Mouse (Mus musculus) thymus, postnatal 0 days (tissue): ENCODE results near the gene Gm21985. TPM values are rescaled to one million over a fixed set of nuclear protein-coding genes. Genes with fewer than 3 reads are reported as not detected.
A peak's percentile ranks its signal among the peaks of the same experiment; 100 is the strongest.
"Not testable (repeated sequence)": the region's sequence is repeated elsewhere in the genome, so short reads cannot be mapped to it uniquely, and the experiment has no call there.

Experiments
- DNase-seq: peaks from one replicate; pipeline ENCODE4 v3.0.0-alpha.2; 2015; ENCODE audit warnings: low spot score
- polyA plus RNA-seq: library from polyadenylated mRNA; unstranded; fragments of >200 nt; fragmentation: Nextera tagmentation; extraction: Ambion mirVana; gene quantifications from 2 replicates; pipeline ENCODE4 v1.2.1, GENCODE M21; 2015

Gene Gm21985
- polyA plus RNA-seq, 1 experiment from 2014 or later: not detected

DNA sequence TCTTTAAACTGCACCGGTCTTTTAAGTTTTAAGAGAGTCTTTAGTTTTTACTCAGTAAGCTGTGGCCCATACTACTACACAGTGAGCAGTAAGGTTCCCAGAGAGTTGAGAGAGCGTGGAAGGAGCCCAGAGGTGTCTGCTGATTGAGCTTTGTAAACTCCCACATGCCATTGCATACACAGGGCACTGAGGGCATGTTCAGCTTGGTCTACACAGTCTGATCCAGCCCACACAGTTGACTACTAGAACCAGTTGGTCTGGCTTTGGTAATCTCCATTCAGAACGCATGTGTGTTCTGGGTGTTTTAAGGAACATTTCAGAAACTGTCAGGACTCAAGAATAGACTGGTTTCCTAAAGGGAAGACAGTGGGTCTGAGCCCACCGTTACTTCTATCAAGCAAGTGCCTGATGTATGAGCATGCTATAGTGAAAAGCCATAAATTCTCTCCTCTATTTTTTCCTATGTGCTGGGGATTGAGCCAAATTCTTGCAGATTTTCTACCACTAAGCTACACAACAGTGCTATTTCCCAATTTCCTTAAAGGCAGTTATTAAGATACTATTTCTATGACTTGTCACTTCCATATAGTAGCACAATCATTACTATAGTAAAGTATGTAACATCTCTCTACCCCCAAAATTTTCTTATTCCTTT is 125.4 kb downstream of the Gm21985 start:
- no peak for DNase-seq

DNA sequence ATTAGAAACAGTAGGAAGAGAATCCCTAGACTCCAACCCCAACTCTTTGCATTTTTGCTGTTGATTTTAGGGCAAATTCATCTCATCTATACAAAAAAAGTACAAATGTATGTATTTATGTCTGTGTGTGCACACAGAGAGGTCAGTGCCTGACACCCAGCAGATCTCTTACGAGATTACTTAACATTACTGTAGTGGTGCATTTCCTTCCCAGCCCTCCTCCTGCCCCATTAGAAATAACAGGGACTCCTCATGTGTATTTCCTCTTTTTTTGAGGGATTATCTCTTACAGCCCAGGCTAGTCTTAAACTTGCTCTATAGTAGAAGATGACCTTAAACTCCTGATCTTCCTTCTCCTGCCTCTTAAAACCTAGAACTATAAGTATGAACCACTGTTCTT is 126.6 kb downstream of the Gm21985 start:
- DNase-seq: no peak

DNA sequence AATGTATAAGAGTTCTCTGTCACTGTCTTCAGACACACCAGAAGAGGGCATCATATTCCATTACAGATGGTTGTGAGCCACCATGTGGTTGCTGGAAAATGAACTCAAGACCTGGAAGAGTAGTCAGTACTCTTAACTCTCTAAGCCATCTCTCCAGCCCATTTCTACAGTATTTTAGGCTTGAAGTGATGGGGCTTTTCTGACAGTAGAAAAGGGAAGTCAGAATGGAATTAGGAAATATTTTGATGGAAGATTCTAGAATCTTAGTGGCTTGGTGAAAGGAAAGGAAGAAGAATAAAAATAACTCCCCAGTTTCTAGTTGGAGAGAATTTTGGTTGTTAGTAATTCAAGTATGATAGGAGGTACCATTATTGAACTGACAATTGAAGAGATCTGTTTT is 127.8 kb downstream of the Gm21985 start:
- no peak for DNase-seq

DNA sequence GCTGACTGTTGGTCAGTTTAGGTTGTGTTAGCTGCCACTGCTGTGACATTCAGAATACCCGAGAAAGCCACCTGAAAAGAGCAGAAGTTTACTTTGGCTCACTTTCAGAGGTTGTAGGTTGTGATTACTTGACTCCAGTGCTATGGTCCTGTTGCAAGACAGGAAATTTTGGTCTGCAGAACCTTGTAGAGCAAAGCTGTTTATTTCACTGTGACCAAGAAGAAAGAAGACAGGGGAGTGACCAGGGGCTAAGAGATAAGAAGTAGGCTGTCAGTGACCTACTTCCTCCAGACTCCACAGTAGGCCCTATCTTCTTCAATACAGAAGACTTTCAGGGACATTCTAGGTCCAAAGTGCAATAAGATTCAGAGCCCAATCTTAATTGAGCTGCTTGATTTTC is 130.5 kb downstream of the Gm21985 start:
- no peak for DNase-seq

DNA sequence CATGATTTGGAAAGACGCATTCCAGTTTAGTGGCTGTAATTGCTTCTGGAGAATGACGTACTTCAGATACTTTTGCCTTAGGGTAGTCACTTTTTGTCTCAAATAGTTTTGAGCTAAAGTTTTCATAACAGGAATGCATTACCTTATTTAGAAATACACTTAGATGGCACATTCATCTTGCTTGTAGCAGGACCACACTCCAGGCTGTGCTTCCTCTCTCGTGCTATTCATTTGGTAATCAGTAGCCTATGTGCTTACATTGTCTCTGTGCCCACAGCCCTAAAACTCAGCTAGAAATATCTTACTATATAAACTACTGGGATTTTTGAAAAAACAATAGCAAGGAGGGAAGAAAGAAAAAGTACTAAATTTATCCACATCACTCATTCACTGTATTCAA is 140.9 kb downstream of the Gm21985 start:
- no peak for DNase-seq

DNA sequence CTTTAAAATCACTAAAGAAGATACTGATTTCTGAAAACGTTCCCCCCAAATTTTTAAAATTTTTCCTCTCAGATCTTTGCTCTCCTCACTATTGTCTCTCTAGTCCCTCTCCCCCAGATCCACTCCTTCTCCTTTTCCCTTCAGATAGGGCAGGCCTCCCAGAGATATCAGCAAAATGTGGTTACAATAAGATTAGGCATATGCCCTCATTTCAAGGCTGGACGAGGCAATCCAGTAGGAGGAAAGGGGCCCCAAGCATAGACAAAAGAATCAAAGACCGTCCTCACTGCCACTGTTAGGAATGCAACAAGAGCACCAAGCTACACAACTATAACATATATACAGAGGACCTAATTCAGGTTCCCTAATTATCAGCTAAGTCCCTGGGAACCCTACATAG is 159.2 kb downstream of the Gm21985 start:
- DNase-seq: no peak

DNA sequence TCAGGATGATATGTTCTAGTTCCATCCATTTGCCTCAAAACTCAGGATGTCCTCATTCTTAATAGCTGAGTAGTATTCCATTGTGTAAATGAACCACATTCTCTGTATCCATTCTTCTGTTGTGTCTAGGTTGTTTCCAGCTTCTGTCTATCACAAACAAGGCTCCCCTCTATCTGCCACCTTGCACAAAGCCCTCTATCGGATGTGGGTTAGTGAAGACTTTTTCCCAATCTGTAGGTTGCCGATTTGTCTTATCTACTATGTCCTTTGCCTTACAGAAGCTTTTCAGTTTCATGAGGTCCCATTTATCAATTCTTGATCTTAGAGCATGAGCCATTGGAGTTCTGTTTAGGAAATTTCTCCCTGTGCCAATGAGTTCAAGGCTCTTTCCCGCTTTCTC is 162.4 kb downstream of the Gm21985 start:
- not testable (repeated sequence) for DNase-seq

DNA sequence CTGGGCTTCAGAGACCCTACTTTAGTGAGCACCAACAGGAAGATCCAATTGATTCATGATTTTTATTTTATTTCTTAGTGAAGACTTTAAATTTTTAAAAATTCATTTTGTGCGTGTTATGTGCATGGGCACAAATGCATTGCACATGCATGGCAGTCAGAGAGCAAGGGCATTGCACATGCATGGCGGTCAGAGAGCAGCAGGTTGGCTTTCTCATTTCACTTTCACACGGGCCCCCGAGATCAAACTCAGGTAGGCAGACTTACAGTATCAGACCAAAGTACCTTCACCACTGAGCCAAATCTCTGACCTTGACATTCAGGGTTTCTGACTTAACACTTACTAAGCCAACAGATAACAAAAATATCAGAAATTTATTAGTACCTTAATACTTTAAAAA is 163.6 kb downstream of the Gm21985 start:
- DNase-seq: no peak

DNA sequence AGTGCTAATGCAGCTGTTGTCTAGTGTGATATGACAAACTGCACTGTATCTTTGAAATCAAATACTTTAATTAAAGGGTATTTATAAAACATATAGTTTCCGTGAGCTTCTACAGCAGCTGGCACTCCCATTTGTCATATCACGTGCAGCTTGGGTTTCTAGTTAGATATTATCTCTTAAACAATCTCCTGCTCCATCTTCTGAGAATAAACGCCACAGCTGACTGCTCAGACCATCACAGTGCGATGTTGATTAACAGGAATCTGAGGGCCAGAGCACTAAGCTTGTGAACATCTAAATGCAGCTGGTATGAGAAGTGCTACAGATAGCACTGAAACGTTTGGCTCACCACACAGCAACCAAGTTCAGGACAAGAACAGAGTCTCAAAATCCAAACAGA is 164.3 kb downstream of the Gm21985 start:
- no peak for DNase-seq

DNA sequence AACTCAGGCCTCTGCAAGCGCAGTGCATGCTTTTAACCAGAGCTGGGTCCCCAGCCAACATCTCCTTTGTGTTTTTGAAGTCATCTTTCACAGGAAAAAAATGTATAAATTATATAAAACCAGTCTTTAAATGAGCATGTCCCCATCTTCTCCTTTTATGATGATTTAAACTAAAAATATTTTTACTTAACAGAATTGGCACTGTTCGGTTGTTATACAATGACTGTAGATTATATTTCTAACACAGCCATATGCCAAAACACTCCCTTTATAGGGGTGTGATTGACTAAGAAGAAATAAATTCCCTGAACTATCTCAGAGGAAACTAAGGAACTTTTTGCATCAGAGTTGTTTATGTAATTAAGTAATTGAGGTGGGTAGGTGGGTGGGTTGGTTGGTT is 166.4 kb downstream of the Gm21985 start:
- no peak for DNase-seq

DNA sequence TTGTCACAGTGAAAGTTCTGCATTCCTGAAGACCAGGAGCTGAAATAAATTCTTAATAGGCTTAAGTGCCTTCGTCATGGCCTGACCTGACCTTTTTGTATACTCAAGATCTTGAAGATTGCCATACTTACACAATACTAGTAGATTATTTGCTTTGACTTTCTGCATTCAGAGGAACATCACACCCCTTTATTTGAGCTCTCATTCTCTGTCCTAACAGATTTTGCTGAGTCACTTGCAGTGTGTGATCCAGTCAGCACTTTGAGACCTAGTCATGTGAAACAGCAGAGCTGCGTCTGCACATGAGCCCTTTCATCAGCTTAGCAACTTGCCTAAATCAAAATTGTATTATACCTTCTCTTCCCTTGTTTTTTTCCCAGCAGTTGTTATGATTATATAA is 167.2 kb downstream of the Gm21985 start:
- no peak for DNase-seq

DNA sequence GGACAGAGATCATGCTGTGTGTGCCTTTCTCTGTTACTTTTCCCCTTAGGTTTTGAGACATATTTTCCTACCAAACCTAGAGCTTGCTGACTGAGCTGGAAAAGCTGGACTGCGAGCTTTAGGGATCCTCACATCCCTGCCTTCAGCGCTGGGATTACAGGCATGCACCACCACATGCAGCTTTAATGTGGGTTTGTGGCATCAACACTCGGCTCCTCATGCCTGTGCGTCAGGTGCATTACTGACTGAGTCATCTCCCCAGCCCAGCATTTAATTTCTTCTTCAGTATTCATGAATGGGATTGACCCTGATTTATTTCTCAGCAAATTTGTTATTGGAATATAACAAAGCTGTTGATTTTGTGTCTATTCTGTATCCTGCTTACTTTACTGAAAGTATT is 170.2 kb downstream of the Gm21985 start:
- DNase-seq: no peak

DNA sequence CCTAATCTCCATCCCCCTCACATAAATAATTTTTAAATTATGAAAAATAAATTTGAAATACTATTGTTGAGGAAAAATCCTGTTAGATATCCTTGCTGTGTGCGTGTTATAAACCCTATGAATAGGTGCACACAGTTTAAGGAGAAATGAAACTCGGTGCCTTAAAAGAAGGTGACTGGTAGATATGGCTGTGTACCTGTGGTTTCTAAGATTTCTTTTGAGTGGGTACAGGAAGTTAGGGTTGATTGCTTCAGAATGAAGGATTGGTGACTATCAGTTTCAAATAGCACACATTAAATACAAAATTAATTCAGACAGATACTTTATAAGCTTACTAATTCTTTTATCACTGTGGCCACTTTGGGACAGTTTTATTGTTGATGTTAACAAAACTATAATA is 171.5 kb downstream of the Gm21985 start:
- DNase-seq: no peak

DNA sequence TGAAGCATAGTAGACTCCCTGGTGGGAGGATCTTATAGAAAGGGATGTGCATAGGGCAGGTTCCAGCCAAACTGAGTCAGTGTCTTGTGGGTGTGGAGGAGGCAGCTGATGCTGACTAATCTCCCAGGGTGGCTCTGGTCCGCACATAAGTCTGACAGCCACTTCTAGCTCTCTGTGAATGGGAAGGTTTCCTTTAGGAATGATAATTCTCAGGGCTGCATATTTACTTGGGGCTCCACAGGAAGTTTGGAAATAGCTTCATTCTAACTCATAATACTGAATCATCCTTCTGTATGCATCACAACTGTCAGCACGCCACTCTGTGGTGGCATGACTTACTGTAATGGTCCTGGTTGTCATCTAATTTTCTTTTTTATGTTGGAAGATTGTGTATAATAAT is 177.4 kb downstream of the Gm21985 start:
- no peak for DNase-seq

DNA sequence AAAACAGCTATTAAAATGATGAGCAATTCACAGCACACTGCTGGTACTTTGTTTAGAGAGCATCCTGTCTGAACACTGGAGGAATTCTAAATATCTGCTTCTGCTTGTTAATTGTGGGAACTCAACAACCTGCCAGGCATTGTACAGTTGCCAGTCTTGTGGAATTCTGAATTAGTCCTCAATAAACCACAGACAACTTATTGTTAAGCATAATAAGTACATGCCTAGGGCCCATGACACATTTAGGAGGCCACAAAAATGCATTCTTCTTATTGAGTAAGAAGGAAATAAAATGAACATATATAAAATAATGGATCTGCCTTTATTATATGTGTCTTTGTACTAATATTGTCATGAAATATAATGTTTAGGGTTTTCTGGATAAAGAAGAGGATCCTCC is 179.4 kb downstream of the Gm21985 start:
- DNase-seq: no peak

DNA sequence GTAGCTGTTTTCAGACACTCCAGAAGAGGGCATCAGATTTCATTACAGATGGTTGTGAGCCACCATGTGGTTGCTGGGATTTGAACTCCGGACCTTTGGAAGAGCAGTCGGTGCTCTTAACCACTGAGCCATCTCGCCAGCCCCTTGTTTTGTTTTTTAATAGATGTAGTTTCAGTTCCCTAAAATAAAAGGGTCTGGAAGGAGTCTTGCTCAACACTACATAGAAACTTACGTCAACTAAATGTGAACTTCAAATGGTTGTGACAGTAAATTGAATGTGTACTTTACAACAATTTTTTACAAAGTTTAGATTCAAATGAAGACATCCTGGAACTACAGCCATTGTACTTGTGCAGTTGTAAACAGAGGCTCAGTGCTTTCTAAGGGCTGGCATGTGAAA is 181.9 kb downstream of the Gm21985 start:
- DNase-seq: not testable (repeated sequence)

DNA sequence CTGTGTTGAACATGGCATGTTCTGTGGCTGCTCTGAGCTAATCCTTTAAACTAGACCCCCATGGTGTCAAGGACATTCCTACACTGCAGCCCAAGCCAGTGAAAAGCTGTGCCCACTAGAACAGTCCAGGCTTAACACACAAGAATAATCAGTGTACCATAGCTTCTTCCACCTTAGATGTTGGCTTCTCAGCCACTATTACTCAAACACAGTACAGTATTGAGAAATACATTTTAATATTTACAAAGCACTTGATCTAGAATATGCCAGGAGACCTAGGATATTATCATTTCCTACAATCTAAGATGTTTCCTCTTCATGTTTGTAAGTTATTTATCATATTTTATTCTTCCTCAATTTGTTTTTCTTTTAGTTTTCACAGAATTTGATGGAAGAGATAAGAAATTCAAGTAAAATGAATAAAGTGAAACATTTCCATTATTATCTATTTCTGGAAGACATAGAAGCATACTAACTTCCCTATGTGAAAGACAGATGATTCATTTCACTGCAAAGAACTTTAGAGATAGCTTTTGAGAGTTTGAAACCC is 182.5 kb downstream of the Gm21985 start:
- no peak for DNase-seq

DNA sequence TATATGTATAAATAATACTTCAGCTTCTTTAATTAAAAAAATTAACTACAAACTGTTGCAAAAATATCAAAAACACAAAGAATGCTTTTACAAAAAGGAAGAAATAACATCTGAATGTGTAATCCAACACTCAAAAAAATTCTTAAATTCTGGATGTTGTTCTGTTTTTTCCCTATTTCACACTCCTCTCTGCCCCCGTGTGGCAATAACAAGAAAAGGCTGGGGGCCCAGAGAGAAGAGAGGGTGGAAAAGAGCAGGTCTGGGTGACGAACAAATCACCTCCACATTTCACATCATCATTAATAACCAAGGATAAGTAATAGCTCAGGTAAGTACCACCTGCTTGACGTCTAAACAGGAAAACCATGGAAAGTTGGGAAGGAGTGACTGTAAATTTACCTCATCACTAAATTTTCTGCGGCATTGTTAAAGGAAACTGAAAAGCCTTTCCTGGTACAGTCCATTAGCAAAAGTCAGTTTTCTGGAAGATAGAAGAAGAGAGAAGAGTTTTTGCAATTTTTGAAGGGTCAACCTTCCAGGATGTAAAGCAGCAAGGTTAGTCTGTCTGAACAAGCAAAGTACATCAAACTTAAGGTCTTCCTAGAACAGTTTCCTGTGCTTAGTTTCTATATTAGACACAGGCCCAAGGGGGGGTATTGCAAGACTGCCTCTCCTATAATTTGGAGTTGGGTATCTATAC is 183.6 kb downstream of the Gm21985 start:
- peak; percentile 33 for DNase-seq

DNA sequence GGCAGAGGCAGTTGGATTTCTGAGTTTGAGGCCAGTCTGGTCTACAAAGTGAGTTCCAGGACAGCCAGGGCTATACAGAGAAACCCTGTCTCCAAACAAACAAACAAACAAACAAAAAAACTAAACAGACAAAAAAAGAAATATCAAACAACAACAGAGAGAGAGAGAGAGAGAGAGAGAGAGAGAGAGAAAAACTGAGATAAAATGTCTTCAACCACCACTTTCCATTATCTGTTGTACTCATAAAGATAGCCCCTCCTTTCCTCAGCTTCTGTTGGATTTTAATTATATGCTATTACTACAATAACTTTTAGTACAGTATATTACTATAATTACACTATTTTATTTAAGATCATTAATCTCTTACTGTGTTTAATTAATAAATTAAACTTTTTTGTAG is 186.4 kb downstream of the Gm21985 start:
- not testable (repeated sequence) for DNase-seq

DNA sequence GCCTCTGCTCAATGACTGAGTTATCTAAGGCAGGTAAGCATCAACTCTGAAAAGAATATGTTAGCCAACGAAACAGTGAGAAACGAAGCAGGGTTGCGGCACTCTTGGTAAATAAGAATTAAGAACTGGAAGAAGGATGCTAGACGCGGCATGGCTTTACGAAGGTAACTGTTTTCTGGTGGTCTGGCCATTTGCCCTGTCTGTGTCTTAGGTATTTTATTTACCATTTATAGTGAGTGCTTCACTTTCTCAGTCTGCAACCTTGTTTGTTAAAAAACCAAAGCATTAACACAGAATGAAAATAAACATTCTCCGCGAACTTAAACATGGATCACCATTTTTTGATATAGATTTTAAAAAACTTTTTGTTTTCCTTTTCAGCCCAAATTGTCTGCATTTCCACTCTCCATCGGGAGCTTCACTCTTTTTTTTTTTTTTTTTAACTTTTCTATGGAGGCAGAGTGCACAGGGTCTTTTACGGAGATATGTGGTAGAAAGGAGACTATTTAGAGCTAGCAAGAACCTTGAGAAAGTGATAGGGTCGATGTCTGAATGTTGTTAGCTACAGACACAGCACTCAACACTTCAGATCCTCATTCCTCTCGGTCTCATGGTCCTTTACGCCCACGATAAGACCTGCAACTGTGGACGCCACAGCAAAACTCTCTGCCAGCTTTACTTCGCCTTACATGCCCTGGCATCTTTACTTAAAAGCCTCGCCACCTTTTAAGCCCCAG is 188.2 kb downstream of the Gm21985 start:
- DNase-seq: no peak

DNA sequence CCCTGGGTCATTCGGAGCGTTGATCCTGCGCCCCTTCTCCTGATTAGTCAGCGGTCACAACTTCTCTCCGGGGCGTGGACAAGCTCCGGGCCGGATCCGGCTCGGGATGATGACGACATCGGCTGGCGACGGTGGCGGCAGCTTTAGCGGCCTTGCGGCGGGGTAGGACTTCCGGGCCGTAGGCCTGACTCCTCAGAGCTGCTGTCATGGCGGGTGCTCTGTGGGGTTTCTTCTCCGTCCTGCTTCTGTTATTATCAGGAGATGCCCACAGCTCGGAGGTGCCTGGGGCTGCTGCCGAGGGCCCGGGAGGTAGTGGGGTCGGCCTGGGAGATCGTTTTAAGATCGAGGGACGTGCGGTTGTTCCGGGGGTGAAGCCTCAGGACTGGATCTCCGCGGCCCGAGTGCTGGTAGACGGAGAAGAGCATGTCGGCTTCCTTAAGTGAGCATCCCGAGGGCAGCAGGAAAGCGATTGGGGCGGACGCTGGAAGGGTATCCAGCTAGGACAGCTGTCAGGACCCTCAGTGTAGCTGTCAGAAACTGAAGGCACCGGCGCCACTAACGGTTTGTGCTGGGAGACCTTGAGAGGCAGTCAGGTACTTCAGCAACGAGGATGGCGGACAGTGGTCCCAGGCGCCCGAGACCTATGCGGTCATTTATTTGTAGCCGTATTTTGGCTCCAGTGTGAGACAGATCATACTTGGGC is 188.9 kb downstream of the Gm21985 start, which contains the start of gene Emc7:
Emc7 (plus strand) TSS at position 136 of the 703 bp plus-strand sequence.
- DNase-seq: peak; percentile 94
